Mouse (Mus musculus): Measurements from ENCODE around the gene Kmt2d. TPM values are rescaled to one million over a fixed set of nuclear protein-coding genes. Genes with fewer than 3 reads are reported as not detected.

Gene Kmt2d
- polyA plus RNA-seq, 1 experiment from 2014 or later = 19.3 TPM

- Histone ChIP-seq H3K9me3 (ENCODE audit: low read depth, low read length) (no peaks in the 10 kb centered on the region), H3K4me1 (ENCODE audit: insufficient read depth) (no peaks in the 10 kb centered on the region), H3K9ac (no peak overlapping the region), H3K36me3 (ENCODE audit: insufficient read depth) (no peaks in the 10 kb centered on the region), H3K4me3 (ENCODE audit: low read depth, low read length) (no peak overlapping the region), H3K27ac (ENCODE audit: low read depth) (no peak overlapping the region), H3K4me2 (no peak overlapping the region; the same call in 1 of the 2 replicates), H3K27me3 (ENCODE audit: insufficient read depth, low read length) (peaks cover 76% of the 10 kb centered on the region)
- DNase-seq (no peak), ATAC-seq (ENCODE audit: insufficient read depth) (no peak)
- TF ChIP-seq CTCF (IDR thresholded peaks at IDR 0.05; ENCODE audit: low read depth) = no peak
- 11% methylated on average over 24 of the region's 24 CpGs for WGBS
Measured at GRCm38 (mm10) chr15:98788972-98789660, 81.9 kb downstream of the Kmt2d start.

- H3K27me3 ChIP-seq (ENCODE audit: insufficient read depth, low read length) = peaks cover 64% of the 10 kb centered on the region
- H3K4me1 ChIP-seq (ENCODE audit: insufficient read depth) = no peaks in the 10 kb centered on the region
- no peak overlapping the region for H3K4me3 ChIP-seq (ENCODE audit: low read depth, low read length)
- TF ChIP-seq CTCF (IDR thresholded peaks at IDR 0.05; ENCODE audit: low read depth) = peak; percentile 72
- ATAC-seq (ENCODE audit: insufficient read depth) (no peak), DNase-seq (peak; percentile 54)
- H3K9me3 ChIP-seq (ENCODE audit: low read depth, low read length) = no peaks in the 10 kb centered on the region
- H3K27ac ChIP-seq (ENCODE audit: low read depth) = no peak overlapping the region
- H3K4me2 ChIP-seq = no peak overlapping the region
- H3K9ac ChIP-seq = no peak overlapping the region
- H3K36me3 ChIP-seq (ENCODE audit: insufficient read depth) = no peaks in the 10 kb centered on the region
- 29% methylated on average over 4 of the region's 4 CpGs for WGBS
Measured at GRCm38 (mm10) chr15:98787930-98788329, 83.1 kb downstream of the Kmt2d start.

DNA sequence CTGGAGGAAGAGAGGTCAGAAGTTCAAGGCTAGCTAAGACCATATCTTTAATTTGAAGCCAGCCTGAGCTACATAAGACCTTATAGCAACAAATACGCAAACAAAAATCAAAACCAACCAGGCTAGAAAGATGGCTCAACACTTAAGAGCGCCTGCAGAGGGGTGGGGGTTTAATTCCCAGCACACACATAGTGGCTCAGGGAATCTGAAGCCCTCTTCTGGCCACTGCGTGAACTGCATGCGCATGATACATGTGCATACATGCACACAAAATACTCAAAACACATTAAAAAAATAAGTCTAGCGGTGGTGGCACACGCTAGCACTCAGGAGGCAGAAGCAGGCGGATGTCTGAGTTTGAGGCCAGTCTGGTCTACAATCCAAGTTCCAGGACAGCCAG, 85.3 kb downstream of the Kmt2d start:
- Histone ChIP-seq H3K9me3 (ENCODE audit: low read depth, low read length) (no peaks in the 10 kb centered on the region), H3K4me1 (ENCODE audit: insufficient read depth) (no peaks in the 10 kb centered on the region), H3K36me3 (ENCODE audit: insufficient read depth) (no peaks in the 10 kb centered on the region), H3K4me2 (no peak overlapping the region), H3K27ac (ENCODE audit: low read depth) (no peak overlapping the region), H3K9ac (no peak overlapping the region), H3K4me3 (ENCODE audit: low read depth, low read length) (no peak overlapping the region), H3K27me3 (ENCODE audit: insufficient read depth, low read length) (peaks cover 54% of the 10 kb centered on the region)
- TF ChIP-seq CTCF (IDR thresholded peaks at IDR 0.05; ENCODE audit: low read depth) = peak; percentile 74
- peak; percentile 70 for DNase-seq
- WGBS = 32% methylated on average over 7 of the region's 7 CpGs
- no peak for ATAC-seq (ENCODE audit: insufficient read depth)

Other genes with a start within 250 kb of the Kmt2d start
- gene Cacnb3, start 240.4 kb downstream of the Kmt2d start, polyA plus RNA-seq (2014; fragmentation: Nextera tagmentation; extraction: Ambion mirVana) = 24.6 and 28.9 TPM in 2 replicates
- 27.2 and 28.7 TPM in 2 replicates for gene Ddx23, start 208.3 kb downstream of the Kmt2d start, polyA plus RNA-seq (2014; fragmentation: Nextera tagmentation; extraction: Ambion mirVana)
- 0.57 and 0.67 TPM in 2 replicates for gene Rnd1, start 193.7 kb downstream of the Kmt2d start, polyA plus RNA-seq (2014; fragmentation: Nextera tagmentation; extraction: Ambion mirVana)
- 0.28 and 1.1 TPM in 2 replicates for gene Ccdc65, start 163.0 kb downstream of the Kmt2d start, polyA plus RNA-seq (2014; fragmentation: Nextera tagmentation; extraction: Ambion mirVana)
- 29.7 and 32.9 TPM in 2 replicates for gene Fkbp11, start 143.0 kb downstream of the Kmt2d start, polyA plus RNA-seq (2014; fragmentation: Nextera tagmentation; extraction: Ambion mirVana)
- gene Arf3, start 108.0 kb downstream of the Kmt2d start, polyA plus RNA-seq (2014; fragmentation: Nextera tagmentation; extraction: Ambion mirVana) = 35.4 and 42.5 TPM in 2 replicates
- gene Wnt10b, start 93.1 kb downstream of the Kmt2d start, polyA plus RNA-seq (2014; fragmentation: Nextera tagmentation; extraction: Ambion mirVana) = 0.11 TPM in 1 of 2 replicates, not detected in the other
- not detected in 2 replicates for gene Wnt1, start 81.3 kb downstream of the Kmt2d start, polyA plus RNA-seq (2014; fragmentation: Nextera tagmentation; extraction: Ambion mirVana)
- 0.04 and 0.12 TPM in 2 replicates for gene Ddn, start 61.7 kb downstream of the Kmt2d start, polyA plus RNA-seq (2014; fragmentation: Nextera tagmentation; extraction: Ambion mirVana)
- gene Prkag1, start 39.7 kb downstream of the Kmt2d start, polyA plus RNA-seq (2014; fragmentation: Nextera tagmentation; extraction: Ambion mirVana) = 93.4 and 93.7 TPM in 2 replicates
- gene Rhebl1, start 23.3 kb upstream of the Kmt2d start, polyA plus RNA-seq (2014; fragmentation: Nextera tagmentation; extraction: Ambion mirVana) = 8.5 and 9.5 TPM in 2 replicates
- gene Dhh, start 27.3 kb upstream of the Kmt2d start, polyA plus RNA-seq (2014; fragmentation: Nextera tagmentation; extraction: Ambion mirVana) = 1.0 and 1.3 TPM in 2 replicates
- gene Lmbr1l, start 47.0 kb upstream of the Kmt2d start, polyA plus RNA-seq (2014; fragmentation: Nextera tagmentation; extraction: Ambion mirVana) = 4.5 and 5.5 TPM in 2 replicates
- 2,161 and 2,216 TPM in 2 replicates for gene Tuba1b, start 63.4 kb upstream of the Kmt2d start, polyA plus RNA-seq (2014; fragmentation: Nextera tagmentation; extraction: Ambion mirVana)
- not detected in 2 replicates for gene Gm49450, start 82.3 kb upstream of the Kmt2d start, polyA plus RNA-seq (2014; fragmentation: Nextera tagmentation; extraction: Ambion mirVana)
- 1,129 and 1,167 TPM in 2 replicates for gene Tuba1a, start 82.5 kb upstream of the Kmt2d start, polyA plus RNA-seq (2014; fragmentation: Nextera tagmentation; extraction: Ambion mirVana)
- 224 and 232 TPM in 2 replicates for gene Tuba1c, start 158.7 kb upstream of the Kmt2d start, polyA plus RNA-seq (2014; fragmentation: Nextera tagmentation; extraction: Ambion mirVana)
- 0.91 and 1.8 TPM in 2 replicates for gene Prph, start 184.0 kb upstream of the Kmt2d start, polyA plus RNA-seq (2014; fragmentation: Nextera tagmentation; extraction: Ambion mirVana)
- 33.4 and 35.1 TPM in 2 replicates for gene Troap, start 203.4 kb upstream of the Kmt2d start, polyA plus RNA-seq (2014; fragmentation: Nextera tagmentation; extraction: Ambion mirVana)
- not detected in 2 replicates for gene C1ql4, start 216.6 kb upstream of the Kmt2d start, polyA plus RNA-seq (2014; fragmentation: Nextera tagmentation; extraction: Ambion mirVana)
- gene Dnajc22, start 222.0 kb upstream of the Kmt2d start, polyA plus RNA-seq (2014; fragmentation: Nextera tagmentation; extraction: Ambion mirVana) = 0.42 and 0.78 TPM in 2 replicates

All from lung, embryonic 14.5 days (tissue).